Mouse (Mus musculus) midbrain, embryonic 11.5 days (tissue): ENCODE data around the gene Dpy19l3. TPM values are rescaled to one million over a fixed set of nuclear protein-coding genes. Genes with fewer than 3 reads are reported as not detected.

ENCODE experiments used
- ATAC-seq: fragments of 200-750 bp; cut with Nextera tagmentation; 2 replicates; pipeline ENCODE4 v1.8.0; 2017; ENCODE audit warnings: moderate TSS enrichment, moderate library complexity; ENCODE audit not compliant: low FRiP score
- DNase-seq: peaks from one replicate; pipeline ENCODE4 v3.0.0; 2015; ENCODE audit warnings: low spot score; ENCODE audit errors: missing footprints
- H3K27ac ChIP-seq: fragments of 300-500 bp; sonication (generic); 2 replicates; pipeline ENCODE4 v1.5.1; 2014; ENCODE audit warnings: low read depth, low read length
- H3K27me3 ChIP-seq: fragments of 300-500 bp; sonication (generic); 2 replicates; pipeline ENCODE4 v1.6.1; 2014; ENCODE audit warnings: mild to moderate bottlenecking, low read length, moderate library complexity, mixed read lengths; ENCODE audit not compliant: control insufficient read depth, insufficient read depth
- H3K36me3 ChIP-seq: fragments of 300-500 bp; sonication (generic); 2 replicates; pipeline ENCODE4 v1.6.1; 2014; ENCODE audit warnings: mild to moderate bottlenecking, low read length, moderate library complexity, mixed read lengths; ENCODE audit not compliant: control insufficient read depth, insufficient read depth
- H3K4me1 ChIP-seq: fragments of 300-500 bp; sonication (generic); 2 replicates; pipeline ENCODE4 v1.6.1; 2014; ENCODE audit warnings: low read length; ENCODE audit not compliant: control insufficient read depth, insufficient read depth
- H3K4me2 ChIP-seq: fragments of 300-500 bp; sonication (generic); 2 replicates; pipeline ENCODE4 v1.6.1; 2014; ENCODE audit warnings: mild to moderate bottlenecking, moderate library complexity
- H3K4me3 ChIP-seq: fragments of 300-500 bp; sonication (generic); 2 replicates; pipeline ENCODE4 v1.5.1; 2014; ENCODE audit warnings: low read depth, low read length
- H3K9ac ChIP-seq: fragments of 300-500 bp; sonication (generic); 2 replicates; pipeline ENCODE4 v1.6.1; 2014; ENCODE audit warnings: low read length
- H3K9me3 ChIP-seq: fragments of 300-500 bp; sonication (generic); 2 replicates; pipeline ENCODE4 v1.6.1; 2016; ENCODE audit warnings: low read length; ENCODE audit not compliant: control insufficient read depth
- WGBS: fragments of 180-500 bp; shearing (Covaris S2); extraction: QIAGEN DNeasy Blood & Tissue Kit; methylation state at CpG from one replicate; pipeline ENCODE4 v1.1.7; 2014; 5-methylcytosine and 5-hydroxymethylcytosine counted together
- polyA plus RNA-seq: library from polyadenylated mRNA; unstranded; fragments of >200 nt; fragmentation: Nextera tagmentation; extraction: Ambion mirVana; gene quantifications from 2 replicates; pipeline ENCODE4 v1.2.1, GENCODE M21; 2014

The Dpy19l3 gene
- polyA plus RNA-seq, 1 experiment from 2014 or later = 37.2 TPM

- DNase-seq (no peak), ATAC-seq (no peak)
- Histone ChIP-seq H3K9ac (no peak overlapping the region), H3K4me1 (no peaks in the 10 kb centered on the region), H3K36me3 (peaks cover 22% of the 10 kb centered on the region; the same call in 1 of the 2 replicates), H3K27me3 (no peaks in the 10 kb centered on the region), H3K4me3 (no peak overlapping the region), H3K27ac (no peak overlapping the region), H3K4me2 (no peak overlapping the region), H3K9me3 (no peaks in the 10 kb centered on the region)
- 82% methylated on average over 6 of the region's 6 CpGs for WGBS
Observed at GRCm38 (mm10) chr7:35640072-35640471, 114.2 kb downstream of the Dpy19l3 start.

- H3K9ac ChIP-seq = no peak overlapping the region
Observed at GRCm38 (mm10) chr7:35636874-35637273, 117.4 kb downstream of the Dpy19l3 start.

GRCm38 (mm10) chr7:35636229-35636628, 118.0 kb downstream of the Dpy19l3 start:
- Histone ChIP-seq H3K4me1 (no peaks in the 10 kb centered on the region), H3K27me3 (no peaks in the 10 kb centered on the region), H3K9me3 (no peaks in the 10 kb centered on the region), H3K9ac (no peak overlapping the region), H3K4me3 (no peak overlapping the region), H3K27ac (no peak overlapping the region), H3K36me3 (peaks cover 18% of the 10 kb centered on the region), H3K4me2 (no peak overlapping the region)
- ATAC-seq (no peak), DNase-seq (peak; percentile 90)
- WGBS = 69% methylated on average over 6 of the region's 6 CpGs

More at GRCm38 (mm10) chr7:35636874-35637273, 117.4 kb downstream of the Dpy19l3 start:
- no peak overlapping the region for H3K27ac ChIP-seq
- no peaks in the 10 kb centered on the region for H3K4me1 ChIP-seq
- no peaks in the 10 kb centered on the region for H3K27me3 ChIP-seq
- peaks cover 19% of the 10 kb centered on the region for H3K36me3 ChIP-seq
- no peak overlapping the region for H3K4me2 ChIP-seq
- DNase-seq (no peak), ATAC-seq (no peak)
- WGBS = 93% methylated on average over 9 of the region's 9 CpGs
- H3K9me3 ChIP-seq = no peaks in the 10 kb centered on the region
- no peak overlapping the region for H3K4me3 ChIP-seq

Other genes starting within 250 kb of the Dpy19l3 start
- gene Tdrd12, start 216.7 kb downstream of the Dpy19l3 start, polyA plus RNA-seq = 0.11 TPM in 2 replicates
- 43.2 and 46.1 TPM in 2 replicates for gene Nudt19, start 198.2 kb downstream of the Dpy19l3 start, polyA plus RNA-seq
- gene Rgs9bp, start 168.9 kb downstream of the Dpy19l3 start, polyA plus RNA-seq = 0.11 and 0.45 TPM in 2 replicates
- gene Ankrd27, start 168.2 kb downstream of the Dpy19l3 start, polyA plus RNA-seq = 27.0 and 31.0 TPM in 2 replicates
- gene Pdcd5, start 106.9 kb downstream of the Dpy19l3 start, polyA plus RNA-seq = 307 and 310 TPM in 2 replicates
- 16.1 and 16.3 TPM in 2 replicates for gene Zfp507, start 48.5 kb upstream of the Dpy19l3 start, polyA plus RNA-seq